Mouse (Mus musculus) cerebellum, adult 2 months (tissue): Measurements from ENCODE around the gene Hoxa13.

Experiments used
- CTCF ChIP-seq: fragments of 200-500 bp; IDR thresholded peaks from 2 replicates; pipeline ENCODE4 v1.5.1; 2011; ENCODE audit warnings: low read depth, mild to moderate bottlenecking, control low read depth, low read length, moderate library complexity, borderline replicate concordance; ENCODE audit not compliant: insufficient read depth
- POLR2A ChIP-seq: fragments of 200-500 bp; IDR thresholded peaks from 2 replicates; pipeline ENCODE4 v1.6.1; 2011; ENCODE audit warnings: low read length, control low read depth, borderline replicate concordance; ENCODE audit not compliant: insufficient read depth

GRCm38 (mm10) chr6:52252016-52252774 lies 8.5 kb downstream of the Hoxa13 start:
- TF ChIP-seq CTCF (no peak), POLR2A (no peak)
